Mouse (Mus musculus) gastrocnemius, postnatal 25 days (tissue): ENCODE data around the gene Wasf2. TPM values are rescaled to one million over a fixed set of nuclear protein-coding genes. Genes with fewer than 3 reads are reported as not detected.
A peak's percentile ranks its signal among the peaks of the same experiment; 100 is the strongest.
"Not testable (repeated sequence)": the region's sequence is repeated elsewhere in the genome, so short reads cannot be mapped to it uniquely, and the experiment has no call there.

ENCODE experiments used
- DNase-seq: peaks from one replicate; pipeline ENCODE4 v3.0.0; 2022
- long read RNA-seq, 2 experiments: library from polyadenylated mRNA; stranded (forward); transcript quantifications; one replicate each; pipeline ENCODE4 v2.0.0; 2021
- total RNA-seq, 2 experiments: library from RNA; stranded (reverse); gene quantifications; 1 replicate in 1 of 2; 2 replicates in 1 of 2; pipeline ENCODE4 v1.2.3; 2021

Wasf2 gene
- 10 to 100 TPM; 33.8 to 39.7 TPM for total RNA-seq
- long read RNA-seq, experiment 1, partial matches to known transcripts, result 0 of 4 reads
- long read RNA-seq, experiment 1, other reads (novel, unspliced or antisense), result 4 of 4 reads
- long read RNA-seq, experiment 2, full-length matches to known transcripts, result 1 of 10 reads
- long read RNA-seq, experiment 2, partial matches to known transcripts, result 0 of 10 reads
- long read RNA-seq, experiment 2, other reads (novel, unspliced or antisense), result 9 of 10 reads

- peak; percentile 93 for DNase-seq
These were observed at the start of gene Wasf2 for GRCm38 (mm10) chr4:133129931-133130889. Gene Wasf2, plus strand, starts transcription at chr4:133130505.

DNA sequence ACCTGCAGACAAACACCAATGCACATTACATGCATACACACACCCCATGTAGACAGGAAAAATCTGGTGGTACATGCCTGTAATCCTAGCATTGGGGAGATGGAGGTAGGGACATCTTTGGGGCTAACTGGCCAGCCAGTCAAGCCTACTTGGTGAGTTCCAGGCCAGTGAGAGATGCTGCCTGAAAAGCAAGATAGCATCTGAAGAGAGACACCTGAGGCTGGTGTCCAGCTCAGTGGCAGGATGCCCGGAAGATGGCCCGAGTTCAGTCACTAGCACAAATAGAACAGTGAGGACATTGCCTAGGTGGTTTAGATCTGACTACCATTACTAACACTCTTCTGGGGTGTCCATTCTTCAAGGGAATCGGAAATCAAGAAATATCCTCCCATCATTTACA, 49.4 kb upstream of the Wasf2 start:
- DNase-seq, result no peak

DNA sequence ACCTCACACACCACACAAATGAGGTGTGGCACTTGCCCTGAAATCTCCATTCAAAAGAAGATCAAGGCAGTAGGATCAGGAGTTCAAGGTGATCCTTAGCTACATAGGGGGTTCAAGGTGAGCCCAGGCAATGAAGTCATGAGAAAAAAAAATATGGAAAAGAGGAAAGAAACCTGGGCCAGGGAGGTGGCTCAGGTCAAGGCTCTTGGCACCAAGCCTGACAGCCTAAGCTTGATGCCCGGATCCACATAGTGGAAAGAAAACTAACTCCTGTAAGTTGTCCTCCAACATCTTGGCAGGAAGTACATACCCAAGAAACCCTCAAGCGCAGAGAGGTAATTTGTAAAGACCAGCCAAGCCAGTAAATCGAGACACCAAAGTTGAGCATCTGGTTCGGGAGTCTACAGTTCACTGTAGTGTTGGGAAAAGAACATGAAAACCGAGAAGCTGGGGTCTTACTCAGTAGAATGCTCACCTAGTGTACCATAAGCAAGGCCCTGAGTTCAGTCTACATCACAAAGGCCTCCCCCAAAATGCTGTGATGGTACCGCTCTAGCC, 48.0 kb upstream of the Wasf2 start:
- DNase-seq, result no peak

GRCm38 (mm10) chr4:133083991-133084861, 46.1 kb upstream of the Wasf2 start:
- DNase-seq, result peak; percentile 90

DNA sequence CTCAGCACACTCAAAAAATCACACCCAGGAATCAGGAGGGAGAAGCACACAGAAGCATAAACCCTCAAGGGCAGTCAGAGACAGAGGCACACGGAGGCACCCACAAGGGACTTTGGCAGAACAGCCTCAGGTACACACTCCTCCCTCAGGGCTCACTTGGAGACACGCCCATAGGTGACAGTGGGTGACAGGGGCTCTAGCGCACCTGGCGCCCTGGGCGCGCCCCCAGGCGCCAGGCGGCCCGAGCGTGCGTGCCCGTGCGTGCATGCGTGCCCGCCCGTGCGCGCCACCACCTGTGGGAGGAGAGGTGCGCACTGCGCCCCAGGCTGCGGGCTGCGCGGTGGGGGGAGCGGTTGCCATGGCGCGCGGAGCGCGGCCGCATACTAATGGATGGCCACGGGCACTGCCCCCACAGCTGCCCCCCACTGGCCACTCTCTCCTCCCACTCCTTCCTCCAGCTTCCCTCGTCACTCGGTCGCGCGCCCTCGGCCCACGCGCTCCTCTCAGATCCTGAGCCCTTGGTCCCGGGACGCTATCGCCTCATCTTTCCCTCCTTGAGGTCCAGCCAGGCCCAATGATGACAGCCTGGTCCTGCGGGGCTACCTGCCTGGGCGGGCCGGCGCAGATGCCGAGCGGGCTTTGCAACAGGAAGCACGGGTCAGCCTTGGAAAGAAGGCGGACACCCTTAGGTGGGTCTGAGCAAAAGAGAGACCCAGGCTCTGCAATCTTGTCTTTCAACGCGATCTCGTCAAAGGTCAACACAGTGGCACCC, 45.1 kb upstream of the Wasf2 start:
- DNase-seq, result no peak

- DNase-seq, result no peak
These were observed 44.4 kb upstream of the Wasf2 start for GRCm38 (mm10) chr4:133085783-133086342.

GRCm38 (mm10) chr4:133087177-133087714, 43.1 kb upstream of the Wasf2 start:
- no peak for DNase-seq

DNA sequence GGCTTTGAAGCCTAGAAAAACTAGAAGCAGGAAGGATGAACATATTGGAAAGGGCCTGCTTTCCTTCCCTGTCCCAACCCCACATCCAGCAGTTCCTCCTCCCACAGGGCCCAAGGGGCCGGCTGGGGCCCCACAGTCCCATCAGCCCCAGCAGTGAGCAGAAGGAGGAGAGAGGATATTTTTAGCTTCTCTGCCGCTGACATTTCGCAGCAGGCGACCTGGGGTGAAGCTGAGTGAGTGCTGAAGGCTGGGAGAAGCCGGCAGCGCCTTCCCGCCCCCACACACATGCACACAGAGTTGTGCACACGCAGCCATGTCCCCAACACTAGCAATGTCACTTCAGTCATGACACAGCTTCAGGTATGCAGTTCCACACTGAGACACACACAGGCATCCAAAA, 42.5 kb upstream of the Wasf2 start:
- peak; percentile 78 for DNase-seq

GRCm38 (mm10) chr4:133089319-133089718, 41.0 kb upstream of the Wasf2 start:
- no peak for DNase-seq

DNA sequence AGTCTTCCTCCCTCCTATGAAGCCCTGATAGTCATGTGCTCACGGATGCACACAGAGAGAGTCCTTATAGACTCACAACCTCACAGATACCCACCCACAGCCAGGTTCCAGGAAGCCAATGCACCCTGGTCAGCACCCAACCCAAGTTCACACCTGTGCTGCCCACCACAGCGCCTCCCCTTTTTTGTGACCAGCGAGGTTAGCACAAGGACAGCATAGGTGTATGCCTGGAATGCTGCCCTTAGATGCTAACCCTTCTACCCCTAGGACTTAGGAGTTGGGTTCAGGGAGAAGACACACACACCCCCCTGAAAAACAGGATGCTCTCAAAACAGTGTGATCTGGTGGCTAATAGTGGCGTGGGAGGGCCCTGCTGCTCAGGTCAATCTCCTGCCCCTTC, 40.5 kb upstream of the Wasf2 start:
- no peak for DNase-seq

DNA sequence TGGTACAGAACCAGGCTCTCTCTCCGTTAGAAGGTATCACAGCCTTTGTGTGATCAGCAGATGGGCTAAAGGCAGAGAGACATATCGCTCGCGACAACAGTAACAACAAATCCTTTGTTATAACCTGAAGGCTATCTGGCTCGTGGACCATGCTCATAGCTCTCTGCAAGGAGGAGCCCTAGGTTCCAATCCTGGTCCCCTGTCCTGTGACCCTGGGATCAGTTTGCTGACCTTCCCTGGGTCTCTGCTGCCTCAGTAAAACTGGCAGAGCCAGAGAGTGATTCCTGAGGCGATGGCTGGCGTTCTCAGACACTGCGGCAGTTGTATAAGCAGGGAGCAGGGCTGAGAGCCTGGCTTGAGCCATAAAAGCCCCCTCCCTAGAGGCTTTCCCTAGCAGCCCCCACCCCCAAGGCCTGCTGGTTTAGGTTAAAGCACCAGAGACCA, 40.0 kb upstream of the Wasf2 start:
- no peak for DNase-seq

DNA sequence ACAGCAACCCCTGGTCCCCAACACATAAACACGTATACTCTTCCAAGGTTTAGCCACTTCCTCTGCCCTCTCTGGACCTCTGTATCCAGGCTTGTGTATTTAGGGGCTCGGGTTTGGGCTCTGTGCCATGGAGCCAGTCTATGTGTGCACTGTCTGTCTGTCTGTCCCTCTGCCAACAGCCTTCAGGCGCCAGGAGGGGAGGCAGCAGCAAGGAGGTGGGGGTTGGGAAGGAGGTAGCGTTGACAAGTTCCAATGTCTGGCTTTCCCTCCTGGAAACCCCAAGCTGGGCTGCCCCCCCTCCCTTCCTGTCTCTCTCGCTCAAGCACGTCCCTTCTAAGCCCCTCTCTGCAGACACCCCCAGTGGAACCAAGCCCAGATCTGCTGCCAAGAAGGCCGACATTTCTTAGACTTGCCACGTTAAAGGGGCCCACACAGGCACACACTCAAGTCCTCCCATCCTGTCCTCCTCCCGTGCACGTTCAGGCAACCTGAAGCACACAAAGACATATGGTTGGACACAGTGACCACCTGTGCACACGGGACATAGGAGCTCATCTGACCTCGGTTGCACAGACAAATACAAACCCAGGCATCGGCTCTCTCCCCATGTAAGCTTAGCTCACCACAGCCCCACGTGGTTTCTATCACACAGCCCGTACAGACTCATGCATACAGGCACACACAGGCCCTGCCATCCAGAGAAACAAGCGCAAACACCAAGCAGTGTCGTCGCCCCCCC, 39.4 kb upstream of the Wasf2 start:
- DNase-seq, result no peak

DNA sequence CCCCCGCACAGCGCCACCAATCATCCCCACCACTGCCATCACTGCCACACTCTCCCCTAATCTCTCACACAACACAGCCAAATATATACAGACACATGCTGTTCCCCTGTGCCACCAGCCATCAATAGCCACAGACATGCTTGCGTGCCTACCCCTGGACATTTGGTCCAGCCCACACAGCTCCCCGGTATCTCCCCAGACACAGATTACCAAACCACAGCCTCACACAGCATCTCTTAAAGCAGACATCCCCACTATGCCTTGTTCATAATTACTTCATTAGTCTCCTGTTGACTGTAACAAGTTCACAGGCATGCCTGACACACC, 38.9 kb upstream of the Wasf2 start:
- no peak for DNase-seq

GRCm38 (mm10) chr4:133092453-133092901, 37.8 kb upstream of the Wasf2 start:
- DNase-seq, result peak; percentile 73

GRCm38 (mm10) chr4:133093056-133093455, 37.2 kb upstream of the Wasf2 start:
- DNase-seq, result no peak

DNA sequence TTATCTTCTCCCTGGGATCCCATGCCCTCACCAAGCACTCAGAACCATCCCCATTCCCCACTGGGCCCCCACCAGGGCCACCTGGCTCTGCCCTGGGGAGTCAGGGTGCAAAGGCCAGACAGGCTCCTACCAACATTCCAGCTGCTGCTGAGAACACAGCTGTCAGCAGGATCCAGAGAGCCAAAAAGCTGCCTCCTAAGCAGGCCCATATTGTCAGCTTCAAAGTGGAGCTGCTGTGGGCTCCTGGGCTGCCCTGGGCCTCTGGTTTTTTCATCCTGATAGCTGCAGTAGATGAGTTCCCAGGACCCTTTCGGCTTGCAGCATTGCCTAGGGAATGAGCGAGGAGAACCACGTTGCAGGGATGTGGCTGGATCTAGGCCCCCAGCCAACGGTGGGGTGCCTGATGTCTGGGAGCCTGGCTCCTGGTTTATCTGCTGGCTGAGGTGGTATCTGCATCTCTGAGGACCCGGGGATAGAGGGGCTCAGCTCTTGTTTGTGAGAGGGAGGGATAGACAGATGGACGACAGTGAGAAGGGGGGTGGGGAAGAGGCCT, 36.7 kb upstream of the Wasf2 start:
- DNase-seq, result no peak

DNA sequence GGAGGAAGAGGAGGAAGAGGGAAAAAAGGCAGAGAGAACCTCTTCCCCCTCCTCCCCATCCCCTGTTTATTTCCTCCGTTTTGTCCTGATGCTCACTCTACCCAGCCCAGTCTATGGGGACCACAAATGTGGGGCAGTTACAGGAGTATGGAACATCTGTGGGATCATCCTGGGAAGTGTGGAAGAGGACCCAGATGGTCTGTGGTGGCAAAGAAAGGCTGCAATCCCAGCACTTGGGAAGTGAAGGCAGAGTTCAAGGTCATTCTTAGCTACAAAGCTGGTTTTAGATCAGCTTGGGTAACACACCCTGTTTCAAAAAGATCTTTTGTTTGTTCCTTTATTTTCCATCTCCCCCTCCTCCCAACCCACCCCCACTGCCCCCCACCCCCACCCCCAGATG, 36.0 kb upstream of the Wasf2 start:
- DNase-seq, result no peak

DNA sequence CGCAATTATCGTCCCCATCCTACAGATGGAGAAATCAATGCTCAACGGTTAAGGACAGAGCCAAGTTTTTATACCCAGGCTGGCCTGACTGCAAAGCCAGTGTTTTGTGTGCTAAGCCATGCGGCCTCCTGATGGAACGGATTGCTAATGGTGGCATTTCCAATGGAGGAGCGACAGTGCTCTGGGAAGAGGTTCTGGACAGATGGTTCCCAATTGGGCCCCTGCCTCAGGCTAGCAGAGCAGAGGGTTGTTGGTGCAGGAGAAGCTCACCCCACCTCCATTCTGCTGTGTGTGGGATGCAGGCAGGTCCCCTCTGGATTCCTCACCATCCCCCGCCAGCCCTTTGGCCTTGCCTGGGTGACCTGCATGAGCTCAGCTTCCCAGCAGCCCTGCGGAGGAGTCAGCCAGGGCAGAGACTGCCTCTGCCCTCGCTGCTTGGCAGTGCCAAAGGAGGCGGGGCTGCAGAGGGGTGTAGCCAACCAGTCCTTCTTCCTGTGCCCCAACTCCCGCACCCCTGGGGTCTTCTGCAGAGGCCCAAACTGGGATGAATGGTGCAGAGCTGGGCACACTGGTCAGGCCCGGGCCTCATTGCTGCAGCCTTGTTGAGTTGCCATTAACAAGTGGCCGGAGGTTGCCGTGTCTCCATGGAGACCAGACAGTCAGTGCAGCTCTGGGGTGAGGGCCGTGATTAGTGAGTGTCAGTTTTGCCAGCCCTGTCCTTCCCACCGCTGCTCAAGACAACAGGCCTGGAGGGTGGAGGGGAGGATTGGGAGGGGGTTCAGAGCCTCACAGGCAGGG, 35.2 kb upstream of the Wasf2 start:
- peak; percentile 81 for DNase-seq

- DNase-seq, result not testable (repeated sequence)
These were observed 34.6 kb upstream of the Wasf2 start for GRCm38 (mm10) chr4:133095734-133096065.
